Mouse (Mus musculus) heart, adult 2 months (tissue): ENCODE measurements at regions not wholly inside any gene's neighbourhood (a gene's known extent, or its start where the extent isn't known, plus 50 kb on each side); places are given as distances from the start of the nearest gene placed in this dataset.

ENCODE experiments used
- DNase-seq, 2 experiments: peaks; one replicate each; pipeline ENCODE4 v3.0.0; 2021
- H3K27ac ChIP-seq: fragments of 200-600 bp; 2 replicates; pipeline ENCODE4 v1.8.1; 2022
- H3K27me3 ChIP-seq: fragments of 200-500 bp; 2 replicates; pipeline ENCODE4 v1.6.1; 2012; ENCODE audit warnings: mild to moderate bottlenecking, low read length, inconsistent platforms, mixed read lengths; ENCODE audit not compliant: control insufficient read depth, insufficient read depth
- H3K36me3 ChIP-seq: fragments of 200-500 bp; 2 replicates; pipeline ENCODE4 v1.6.1; 2012; ENCODE audit warnings: low read length, inconsistent platforms; ENCODE audit not compliant: control insufficient read depth, insufficient read depth
- H3K4me1 ChIP-seq: fragments of 200-500 bp; 2 replicates; pipeline ENCODE4 v1.6.1; 2011; ENCODE audit warnings: low read length; ENCODE audit not compliant: control insufficient read depth, insufficient read depth
- H3K4me3 ChIP-seq: fragments of 200-600 bp; 2 replicates; pipeline ENCODE4 v1.8.1; 2022
- H3K79me2 ChIP-seq: fragments of 200-500 bp; replicated peaks from 2 replicates; pipeline ENCODE4 v1.6.1; 2012; ENCODE audit warnings: mild to moderate bottlenecking, inconsistent platforms, low read length, moderate library complexity, mixed read lengths; ENCODE audit not compliant: control insufficient read depth, insufficient read depth
- H3K9ac ChIP-seq: fragments of 200-500 bp; 2 replicates; pipeline ENCODE4 v1.6.1; 2012; ENCODE audit warnings: low read depth, mild to moderate bottlenecking, control low read depth, inconsistent platforms, low read length, mixed read lengths
- CTCF ChIP-seq: fragments of 200-600 bp; IDR thresholded peaks from 2 replicates; pipeline ENCODE4 v1.8.1; 2022; ENCODE audit warnings: antibody characterized with exemption, mild to moderate bottlenecking, moderate library complexity
- EP300 ChIP-seq: fragments of 200-500 bp; IDR thresholded peaks from 2 replicates; pipeline ENCODE4 v1.6.1; 2011; ENCODE audit warnings: low read depth, low read length, control low read depth; ENCODE audit not compliant: insufficient read depth
- POLR2A ChIP-seq: fragments of 200-500 bp; IDR thresholded peaks from 2 replicates; pipeline ENCODE4 v1.6.1; 2011; ENCODE audit warnings: mild to moderate bottlenecking, low read depth, low read length, control low read depth; ENCODE audit not compliant: insufficient read depth
- WGBS: fragments of 180-500 bp; shearing (Covaris S2); methylation state at CpG from one replicate; pipeline ENCODE4 v1.1.7; 2018; 5-methylcytosine and 5-hydroxymethylcytosine counted together
- intact Hi-C: fragments of 180-260 bp; cut with DNase I; formaldehyde crosslinking; loops from one replicate; pipeline ENCODE4 v1.15.1; 2025

- no peak for DNase-seq
- no peaks in the 10 kb centered on the region for H3K79me2 ChIP-seq
- 54% methylated on average over 1 of the region's 1 CpGs for WGBS
These were observed 53.8 kb upstream of the Tbx18 start for GRCm38 (mm10) chr9:87784872-87785271.

GRCm38 (mm10) chr9:87811746-87812145, 80.7 kb upstream of the Tbx18 start:
- no peak for DNase-seq
- WGBS: 56% methylated on average over 2 of the region's 2 CpGs
- intact Hi-C loops: no loop called here
- no peak for TF ChIP-seq EP300
- TF ChIP-seq CTCF: no peak
- TF ChIP-seq POLR2A: no peak
- Histone ChIP-seq H3K79me2 (no peaks in the 10 kb centered on the region), H3K27me3 (no peaks in the 10 kb centered on the region; the same call in 1 of the 2 replicates), H3K36me3 (no peaks in the 10 kb centered on the region), H3K4me1 (no peaks in the 10 kb centered on the region), H3K4me3 (no peak overlapping the region), H3K27ac (no peak overlapping the region), H3K9ac (no peak overlapping the region)

More at GRCm38 (mm10) chr9:87784872-87785271, 53.8 kb upstream of the Tbx18 start:
- H3K27ac ChIP-seq: no peak overlapping the region
- TF ChIP-seq EP300: no peak
- no peak for TF ChIP-seq POLR2A
- TF ChIP-seq CTCF: no peak
- no peak overlapping the region for H3K9ac ChIP-seq
- intact Hi-C loops: no loop called here
- no peaks in the 10 kb centered on the region for H3K36me3 ChIP-seq
- no peaks in the 10 kb centered on the region for H3K4me1 ChIP-seq
- no peak overlapping the region for H3K4me3 ChIP-seq
- H3K27me3 ChIP-seq: no peaks in the 10 kb centered on the region

- H3K4me1 ChIP-seq: no peaks in the 10 kb centered on the region
- no peak for DNase-seq
- TF ChIP-seq EP300: no peak
- TF ChIP-seq POLR2A: no peak
- TF ChIP-seq CTCF: no peak
- no peaks in the 10 kb centered on the region for H3K79me2 ChIP-seq
- intact Hi-C loops: no loop called here
- 71% methylated on average over 5 of the region's 5 CpGs for WGBS
- H3K9ac ChIP-seq: no peak overlapping the region
- no peak overlapping the region for H3K4me3 ChIP-seq
- H3K27ac ChIP-seq: no peak overlapping the region
- no peaks in the 10 kb centered on the region for H3K36me3 ChIP-seq
- no peaks in the 10 kb centered on the region for H3K27me3 ChIP-seq
These were observed 91.2 kb upstream of the Tbx18 start for GRCm38 (mm10) chr9:87822276-87822675.

- TF ChIP-seq CTCF (no peak), EP300 (no peak), POLR2A (no peak)
- WGBS: 70% methylated on average over 8 of the region's 8 CpGs
- intact Hi-C loops: no loop called here
- Histone ChIP-seq H3K27me3 (no peaks in the 10 kb centered on the region), H3K27ac (no peak overlapping the region), H3K4me3 (no peak overlapping the region), H3K9ac (no peak overlapping the region), H3K36me3 (no peaks in the 10 kb centered on the region), H3K4me1 (no peaks in the 10 kb centered on the region), H3K79me2 (no peaks in the 10 kb centered on the region)
- no peak for DNase-seq
These were observed 93.7 kb upstream of the Tbx18 start for GRCm38 (mm10) chr9:87824691-87825230.

GRCm38 (mm10) chr9:87843898-87844297, 112.8 kb upstream of the Tbx18 start:
- peak overlapping the region; percentile 42; the same call in 1 of the 2 replicates for H3K27ac ChIP-seq
- H3K36me3 ChIP-seq: no peaks in the 10 kb centered on the region
- H3K27me3 ChIP-seq: 0 out of 2 replicates have a peak, but pooled peaks cover 1% of the 10 kb centered on the region
- 11% methylated on average over 6 of the region's 6 CpGs for WGBS
- peaks cover 1% of the 10 kb centered on the region; the same call in 1 of the 2 replicates for H3K4me1 ChIP-seq
- 0 out of 2 replicates have a peak, but pooled peaks have one; percentile 51 for TF ChIP-seq EP300
- no peak for TF ChIP-seq POLR2A
- H3K79me2 ChIP-seq: no peaks in the 10 kb centered on the region
- DNase-seq: peak; percentile 61 to 80
- no peak overlapping the region for H3K4me3 ChIP-seq
- H3K9ac ChIP-seq: no peak overlapping the region
- intact Hi-C loops: loop anchor here (10.0 kb wide), 2 partner anchors 109 to 241 kb away; partner anchors contain the start of gene Tbx18

- 55% methylated on average over 2 of the region's 2 CpGs for WGBS
- peaks cover 1% of the 10 kb centered on the region; the same call in 1 of the 2 replicates for H3K4me1 ChIP-seq
- H3K79me2 ChIP-seq: no peaks in the 10 kb centered on the region
- no peaks in the 10 kb centered on the region for H3K36me3 ChIP-seq
- H3K4me3 ChIP-seq: no peak overlapping the region
- 0 out of 2 replicates have a peak, but pooled peaks cover 1% of the 10 kb centered on the region for H3K27me3 ChIP-seq
- H3K9ac ChIP-seq: no peak overlapping the region
- TF ChIP-seq EP300 (no peak), POLR2A (no peak), CTCF (no peak)
- DNase-seq: no peak
- H3K27ac ChIP-seq: no peak overlapping the region; the same call in 1 of the 2 replicates
- intact Hi-C loops: loop anchor here (10.0 kb wide), 2 partner anchors 110 to 240 kb away; partner anchors contain the start of gene Tbx18
These were observed 113.4 kb upstream of the Tbx18 start for GRCm38 (mm10) chr9:87844453-87844852.
